Mouse (Mus musculus): ENCODE results near the gene Jarid2. TPM values are rescaled to one million over a fixed set of nuclear protein-coding genes. Genes with fewer than 3 reads are reported as not detected.

The Jarid2 gene
- polyA plus RNA-seq, 1 experiment: 3.1 TPM

- H3ac ChIP-seq (ENCODE audit: control insufficient read depth, insufficient read length, low read depth): no peak overlapping the region
- no peak overlapping the region for H3K4me3 ChIP-seq (ENCODE audit: insufficient read depth, poor library complexity, severe bottlenecking)
- peaks cover 3% of the 10 kb centered on the region for H3K79me3 ChIP-seq (ENCODE audit: low read depth)
- H3K79me2 ChIP-seq (ENCODE audit: control insufficient read depth, insufficient read depth): peaks cover 9% of the 10 kb centered on the region
- H3K27me3 ChIP-seq (ENCODE audit: control insufficient read depth, insufficient read depth, insufficient read length): no peaks in the 10 kb centered on the region
- TF ChIP-seq MYOD1 (IDR thresholded peaks at IDR 0.05; ENCODE audit: control insufficient read depth, insufficient read length, low read depth) (no peak), CEBPB (IDR thresholded peaks at IDR 0.05; ENCODE audit: low read depth) (no peak), MAX (IDR thresholded peaks at IDR 0.05) (no peak), USF1 (IDR thresholded peaks at IDR 0.05; ENCODE audit: low read depth) (no peak), CTCF (IDR thresholded peaks at IDR 0.05; ENCODE audit: control insufficient read depth, insufficient read depth, insufficient read length) (no peak), MYOG (IDR thresholded peaks at IDR 0.05; ENCODE audit: control insufficient read depth, extremely low read depth, insufficient read length) (no peak), FOSL1 (IDR thresholded peaks at IDR 0.05; ENCODE audit: insufficient read depth, low read length, poor library complexity, severe bottlenecking) (no peak)
- H3K36me3 ChIP-seq (ENCODE audit: control insufficient read depth, insufficient read depth): peaks cover 37% of the 10 kb centered on the region
These were observed 224.4 kb downstream of the Jarid2 start for GRCm38 (mm10) chr13:44953546-44954231.

GRCm38 (mm10) chr13:44954232-44954568, 224.9 kb downstream of the Jarid2 start:
- TF ChIP-seq CTCF (IDR thresholded peaks at IDR 0.05; ENCODE audit: control insufficient read depth, insufficient read depth, insufficient read length) (no peak), MAX (IDR thresholded peaks at IDR 0.05) (no peak), CEBPB (IDR thresholded peaks at IDR 0.05; ENCODE audit: low read depth) (no peak), FOSL1 (IDR thresholded peaks at IDR 0.05; ENCODE audit: insufficient read depth, low read length, poor library complexity, severe bottlenecking) (no peak), MYOG (IDR thresholded peaks at IDR 0.05; ENCODE audit: control insufficient read depth, extremely low read depth, insufficient read length) (no peak), USF1 (IDR thresholded peaks at IDR 0.05; ENCODE audit: low read depth) (no peak), MYOD1 (IDR thresholded peaks at IDR 0.05; ENCODE audit: control insufficient read depth, insufficient read length, low read depth) (no peak)
- Histone ChIP-seq H3K27me3 (ENCODE audit: control insufficient read depth, insufficient read depth, insufficient read length) (no peaks in the 10 kb centered on the region), H3K4me3 (ENCODE audit: insufficient read depth, poor library complexity, severe bottlenecking) (no peak overlapping the region), H3K79me2 (ENCODE audit: control insufficient read depth, insufficient read depth) (peaks cover 4% of the 10 kb centered on the region), H3K79me3 (ENCODE audit: low read depth) (peaks cover 3% of the 10 kb centered on the region), H3K36me3 (ENCODE audit: control insufficient read depth, insufficient read depth) (peaks cover 34% of the 10 kb centered on the region), H3ac (ENCODE audit: control insufficient read depth, insufficient read length, low read depth) (no peak overlapping the region)

- peaks cover 27% of the 10 kb centered on the region for H3K36me3 ChIP-seq (ENCODE audit: control insufficient read depth, insufficient read depth)
- H3ac ChIP-seq (ENCODE audit: control insufficient read depth, insufficient read length, low read depth): no peak overlapping the region
- no peak overlapping the region for H3K4me3 ChIP-seq (ENCODE audit: insufficient read depth, poor library complexity, severe bottlenecking)
- no peaks in the 10 kb centered on the region for H3K27me3 ChIP-seq (ENCODE audit: control insufficient read depth, insufficient read depth, insufficient read length)
- no peak for TF ChIP-seq FOSL1 (IDR thresholded peaks at IDR 0.05; ENCODE audit: insufficient read depth, low read length, poor library complexity, severe bottlenecking)
- no peak for TF ChIP-seq MAX (IDR thresholded peaks at IDR 0.05)
- TF ChIP-seq CTCF (IDR thresholded peaks at IDR 0.05; ENCODE audit: control insufficient read depth, insufficient read depth, insufficient read length): no peak
- no peak for TF ChIP-seq MYOD1 (IDR thresholded peaks at IDR 0.05; ENCODE audit: control insufficient read depth, insufficient read length, low read depth)
- TF ChIP-seq USF1 (IDR thresholded peaks at IDR 0.05; ENCODE audit: low read depth): no peak
- no peak for TF ChIP-seq MYOG (IDR thresholded peaks at IDR 0.05; ENCODE audit: control insufficient read depth, extremely low read depth, insufficient read length)
- no peak for TF ChIP-seq CEBPB (IDR thresholded peaks at IDR 0.05; ENCODE audit: low read depth)
- no peaks in the 10 kb centered on the region for H3K79me2 ChIP-seq (ENCODE audit: control insufficient read depth, insufficient read depth)
- H3K79me3 ChIP-seq (ENCODE audit: low read depth): peaks cover 1% of the 10 kb centered on the region
These were observed 226.5 kb downstream of the Jarid2 start for GRCm38 (mm10) chr13:44955781-44956180.

DNA sequence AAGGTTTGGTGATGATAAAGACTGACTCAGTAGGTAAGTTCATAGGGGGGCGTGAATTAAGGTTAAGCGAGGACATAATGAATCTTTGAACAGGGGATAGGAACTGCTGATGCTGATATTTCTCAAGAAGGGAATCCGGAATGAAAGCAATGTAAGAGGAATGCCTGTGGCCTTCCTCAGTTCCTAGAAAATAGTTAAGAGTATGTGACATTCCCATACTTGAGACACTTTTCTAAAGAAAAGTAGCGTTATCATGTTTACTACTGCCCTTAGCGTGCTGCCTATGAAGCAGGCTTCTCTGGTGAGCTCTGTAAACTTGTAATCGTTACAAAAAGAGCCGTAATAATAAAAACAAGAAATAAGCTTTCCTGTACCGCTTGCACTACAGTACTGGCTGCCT, 227.8 kb downstream of the Jarid2 start:
- no peak overlapping the region for H3K4me3 ChIP-seq (ENCODE audit: insufficient read depth, poor library complexity, severe bottlenecking)
- TF ChIP-seq USF1 (IDR thresholded peaks at IDR 0.05; ENCODE audit: low read depth) (no peak), CTCF (IDR thresholded peaks at IDR 0.05; ENCODE audit: control insufficient read depth, insufficient read depth, insufficient read length) (no peak), MYOD1 (IDR thresholded peaks at IDR 0.05; ENCODE audit: control insufficient read depth, insufficient read length, low read depth) (no peak), CEBPB (IDR thresholded peaks at IDR 0.05; ENCODE audit: low read depth) (no peak), MYOG (IDR thresholded peaks at IDR 0.05; ENCODE audit: control insufficient read depth, extremely low read depth, insufficient read length) (no peak), MAX (IDR thresholded peaks at IDR 0.05) (no peak), FOSL1 (IDR thresholded peaks at IDR 0.05; ENCODE audit: insufficient read depth, low read length, poor library complexity, severe bottlenecking) (no peak)
- no peaks in the 10 kb centered on the region for H3K79me2 ChIP-seq (ENCODE audit: control insufficient read depth, insufficient read depth)
- H3K79me3 ChIP-seq (ENCODE audit: low read depth): peaks cover 1% of the 10 kb centered on the region
- H3K27me3 ChIP-seq (ENCODE audit: control insufficient read depth, insufficient read depth, insufficient read length): no peaks in the 10 kb centered on the region
- peaks cover 21% of the 10 kb centered on the region for H3K36me3 ChIP-seq (ENCODE audit: control insufficient read depth, insufficient read depth)
- no peak overlapping the region for H3ac ChIP-seq (ENCODE audit: control insufficient read depth, insufficient read length, low read depth)

DNA sequence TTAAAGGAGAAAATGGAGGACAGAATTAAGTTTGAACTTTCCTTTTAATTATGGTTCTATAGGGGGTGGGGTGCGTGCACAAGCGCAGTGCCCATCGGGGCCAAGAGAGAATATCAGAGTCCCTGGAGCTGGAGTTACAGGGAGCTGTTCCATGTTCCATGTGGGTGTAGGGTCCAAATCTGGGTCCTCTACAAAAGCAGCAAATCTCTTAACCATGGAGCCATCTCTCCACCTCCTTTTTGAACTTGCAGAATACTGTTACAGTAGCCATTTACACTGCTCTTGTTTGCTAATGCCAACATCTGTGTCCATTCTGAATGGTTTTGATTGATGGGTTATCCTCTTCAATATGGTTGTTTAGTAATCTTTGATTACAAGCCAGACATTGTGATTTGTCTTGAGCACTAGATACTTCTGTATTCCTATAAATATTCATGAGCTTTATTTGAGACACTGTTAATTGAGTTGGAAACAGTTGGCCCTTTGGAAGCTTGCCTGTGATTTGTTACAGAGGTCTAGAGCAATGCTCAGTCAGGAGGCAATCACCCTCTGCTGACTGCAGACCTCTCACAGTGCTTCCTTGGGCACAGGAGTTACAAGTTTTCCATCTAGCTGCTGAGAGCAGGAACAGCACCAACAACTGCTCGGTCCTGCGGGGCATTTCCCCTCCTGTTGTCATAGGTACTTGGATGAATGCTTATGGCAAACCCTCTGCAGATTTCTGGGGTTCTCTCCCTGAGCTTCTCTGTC, 231.4 kb downstream of the Jarid2 start:
- Histone ChIP-seq H3K36me3 (ENCODE audit: control insufficient read depth, insufficient read depth) (peaks cover 26% of the 10 kb centered on the region), H3ac (ENCODE audit: control insufficient read depth, insufficient read length, low read depth) (no peak overlapping the region), H3K4me3 (ENCODE audit: insufficient read depth, poor library complexity, severe bottlenecking) (no peak overlapping the region), H3K79me3 (ENCODE audit: low read depth) (no peaks in the 10 kb centered on the region), H3K27me3 (ENCODE audit: control insufficient read depth, insufficient read depth, insufficient read length) (no peaks in the 10 kb centered on the region), H3K79me2 (ENCODE audit: control insufficient read depth, insufficient read depth) (no peaks in the 10 kb centered on the region)
- no peak for TF ChIP-seq CEBPB (IDR thresholded peaks at IDR 0.05; ENCODE audit: low read depth)
